ENCODE assay signal across 8 mouse cellular contexts in the genomic region with DNA sequence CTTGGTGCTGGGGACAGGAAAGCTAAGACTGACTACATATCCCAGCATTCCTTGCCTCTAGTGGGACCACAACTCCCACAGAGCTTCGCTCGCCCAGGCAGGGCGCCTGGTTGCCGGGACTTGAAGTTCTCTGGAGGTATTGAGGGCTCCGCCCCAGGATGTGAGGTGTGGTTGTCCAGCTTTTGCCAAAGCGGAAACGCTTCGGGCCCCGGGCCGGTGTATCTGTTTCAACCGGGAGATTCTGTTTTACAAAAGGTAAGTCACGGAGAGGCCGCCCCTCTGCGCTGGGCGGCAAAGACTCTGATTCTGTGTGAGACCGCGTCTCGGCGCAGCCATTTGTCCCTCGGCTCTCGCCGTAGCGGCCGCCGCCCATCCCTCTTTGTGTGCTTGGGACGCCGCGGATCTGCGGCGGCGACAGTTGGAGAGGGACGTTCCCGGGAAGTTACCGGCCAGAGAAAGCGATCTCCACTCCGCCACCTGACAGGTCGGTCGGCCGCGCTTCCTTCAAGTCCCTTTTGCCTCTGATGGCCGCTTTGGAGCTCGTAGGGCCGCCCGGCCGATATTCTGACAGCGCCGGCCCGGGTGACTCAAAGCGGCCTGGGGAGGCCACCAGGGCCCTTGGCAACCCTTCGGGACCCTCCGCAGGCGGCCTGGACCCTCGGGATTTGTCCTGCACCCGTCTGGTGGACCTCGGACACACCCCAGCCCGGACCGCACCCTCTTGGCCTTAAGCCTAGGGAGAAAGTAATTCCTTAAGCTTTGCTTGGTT. TPM values are rescaled to one million over a fixed set of nuclear protein-coding genes. Genes with fewer than 3 reads are reported as not detected.
DNase-seq lines count a peak whose midpoint lies in the region; ATAC-seq and TF ChIP-seq lines count a peak whose summit lies in the region.

Gene Dync1i2 (plus strand): TSS at position 116 of the 769 bp plus-strand sequence.

- no peaks in the 10 kb centered on the region for H3K9me3 ChIP-seq in megakaryocyte, embryonic 14.5 days

- peaks cover 26% of the 10 kb centered on the region for H3K36me3 ChIP-seq in megakaryocyte, embryonic 14.5 days (replicated peaks; ENCODE audit: low read length)

- ATAC-seq in activated CD4-positive, CD25-positive, alpha-beta regulatory T cell, adult 4 months = peak; percentile 100

- TF ChIP-seq POLR2A in cortical plate, adult 2 months (IDR thresholded peaks at IDR 0.05; ENCODE audit: extremely low read depth, insufficient read depth, low read length) = no peak

- H3K27ac ChIP-seq in cortical plate, adult 2 months (ENCODE audit: insufficient read depth, low read length) = peak within 1 kb of the TSS; percentile 60

- no peak for TF ChIP-seq CTCF in cortical plate, adult 2 months (IDR thresholded peaks at IDR 0.05; ENCODE audit: extremely low read depth, insufficient read depth, low read length)

- H3K4me1 ChIP-seq in cortical plate, adult 2 months (ENCODE audit: control insufficient read depth, insufficient read depth, low read length) = peaks cover 3% of the 10 kb centered on the region; the same call in 1 of the 2 replicates
- peaks cover 51% of the 10 kb centered on the region for H3K4me1 ChIP-seq in megakaryocyte, embryonic 14.5 days

- peak; percentile 84 to 90 for DNase-seq in gastrocnemius, adult 8-10 months (ENCODE audit: low spot score in 2 of 2)
- DNase-seq in hindlimb bud, embryonic 11.5 days (ENCODE audit: extremely low spot score, low read depth, low spot score) = peak; percentile 85
- peak; percentile 82 to 94 for DNase-seq in left cerebral cortex, adult 8-10 months (ENCODE audit: low spot score in 2 of 2)
- DNase-seq in right cerebral cortex, postnatal 10 days (ENCODE audit: low spot score in 2 of 2) = peak; percentile 96 to 97
- DNase-seq in urinary bladder, postnatal 25 days (ENCODE audit: low spot score) = peak; percentile 72

- no peaks in the 10 kb centered on the region for H3K27me3 ChIP-seq in megakaryocyte, embryonic 14.5 days (replicated peaks)

- peak within 1 kb of the TSS; percentile 95 for H3K4me3 ChIP-seq in cortical plate, adult 2 months (ENCODE audit: insufficient read depth, low read length)
- peak within 1 kb of the TSS; percentile 98 for H3K4me3 ChIP-seq in megakaryocyte, embryonic 14.5 days (replicated peaks)

RNA-seq across cellular contexts. Expression of gene Dync1i2, which starts in this region (rescaled TPM):
- 10 to 100 TPM; 85.6 to 89.5 TPM for polyA plus RNA-seq in activated CD4-positive, CD25-positive, alpha-beta regulatory T cell, adult 4 months (2017; shearing (Covaris generic))
- 172 and 178 TPM in 2 replicates for polyA plus RNA-seq in cortical plate, adult 2 months (2012; rRNA removed)
- total RNA-seq in gastrocnemius, adult 8-10 months (2022) = 10 to 100 TPM; 38.5 to 42.1 (median 41.1) TPM
- total RNA-seq in left cerebral cortex, adult 8-10 months (2022) = 100 to 1,000 TPM; 119 to 130 (median 126) TPM
- polyA plus RNA-seq in megakaryocyte, embryonic 14.5 days (2012; ENCODE audit: insufficient read depth, low replicate concordance) = 15.3 TPM in 1 of 2 replicates, not detected in the other

Comparison
In these comparisons a context has a peak if more than half of its experiments do, and no peak if none do; other contexts are left out.
1. Peak in every context shown above with its lines: DNase-seq, ATAC-seq, H3K4me3 ChIP-seq and H3K27ac ChIP-seq.